Mouse (Mus musculus) forebrain, embryonic 14.5 days (tissue): Measurements from ENCODE around the gene Glis3. TPM values are rescaled to one million over a fixed set of nuclear protein-coding genes. Genes with fewer than 3 reads are reported as not detected.
A peak's percentile ranks its signal among the peaks of the same experiment; 100 is the strongest.

Source experiments
- ATAC-seq: fragments of 200-750 bp; cut with Nextera tagmentation; 2 replicates; pipeline ENCODE4 v1.8.0; 2017; ENCODE audit warnings: mild to moderate bottlenecking, moderate library complexity
- DNase-seq: peaks from one replicate; pipeline ENCODE4 v3.0.0-alpha.2; 2015; ENCODE audit warnings: low spot score
- H3K27ac ChIP-seq: fragments of 300-500 bp; sonication (generic); 2 replicates; pipeline ENCODE4 v1.5.1; 2014; ENCODE audit warnings: low read depth, mild to moderate bottlenecking, control low read depth, low read length, moderate library complexity
- H3K27me3 ChIP-seq: fragments of 300-500 bp; sonication (generic); replicated peaks from 2 replicates; pipeline ENCODE4 v1.6.1; 2014; ENCODE audit warnings: low read length, control low read depth, mixed read lengths; ENCODE audit not compliant: control insufficient read depth, insufficient read depth
- H3K36me3 ChIP-seq: fragments of 300-500 bp; sonication (generic); 2 replicates; pipeline ENCODE4 v1.6.1; 2014; ENCODE audit warnings: low read length, control low read depth; ENCODE audit not compliant: control insufficient read depth, insufficient read depth
- H3K4me1 ChIP-seq: fragments of 300-500 bp; sonication (generic); 2 replicates; pipeline ENCODE4 v1.6.1; 2014; ENCODE audit warnings: antibody characterized with exemption, low read length, control low read depth; ENCODE audit not compliant: control insufficient read depth, insufficient read depth
- H3K4me2 ChIP-seq: fragments of 300-500 bp; sonication (generic); 2 replicates; pipeline ENCODE4 v1.6.1; 2014; ENCODE audit warnings: mild to moderate bottlenecking, control low read depth, low read length
- H3K4me3 ChIP-seq: fragments of 300-500 bp; sonication (generic); 2 replicates; pipeline ENCODE4 v1.5.1; 2014; ENCODE audit warnings: low read depth, low read length, control low read depth
- H3K9ac ChIP-seq: fragments of 300-500 bp; sonication (generic); 2 replicates; pipeline ENCODE4 v1.6.1; 2014; ENCODE audit warnings: mild to moderate bottlenecking, low read length, control low read depth, moderate library complexity
- H3K9me3 ChIP-seq: fragments of 300-500 bp; sonication (generic); replicated peaks from 2 replicates; pipeline ENCODE4 v1.6.1; 2016; ENCODE audit warnings: low read length, control low read depth, mixed read lengths; ENCODE audit not compliant: control insufficient read depth
- WGBS: fragments of 180-500 bp; shearing (Covaris S2); extraction: QIAGEN DNeasy Blood & Tissue Kit; methylation state at CpG from one replicate; pipeline ENCODE4 v1.1.7; 2014; 5-methylcytosine and 5-hydroxymethylcytosine counted together
- polyA plus RNA-seq: library from polyadenylated mRNA; unstranded; fragments of >200 nt; fragmentation: Nextera tagmentation; extraction: Ambion mirVana; gene quantifications from 2 replicates; pipeline ENCODE4 v1.2.1, GENCODE M21; 2014

Gene Glis3
- polyA plus RNA-seq, 1 experiment from 2014 or later, result 0.46 TPM

DNA sequence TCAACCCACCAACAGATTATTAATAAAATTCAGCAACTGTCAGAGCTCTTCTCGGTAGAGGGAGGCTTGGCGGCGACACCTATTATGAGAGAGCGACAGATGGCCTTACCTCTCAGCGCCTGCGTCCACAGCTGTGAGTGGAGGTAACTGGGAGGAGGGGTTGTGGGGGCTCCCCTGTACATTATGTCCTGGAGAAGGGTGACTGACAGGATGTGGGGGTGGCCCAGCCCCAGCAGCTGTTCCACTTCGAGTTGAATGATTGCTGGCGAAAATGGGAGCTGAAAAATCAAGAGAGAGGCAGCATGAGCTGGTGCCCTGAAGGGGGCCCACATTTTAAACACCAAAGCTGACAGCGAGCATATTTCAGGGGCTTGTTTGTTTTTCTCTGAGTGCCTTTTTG lies 381.2 kb downstream of the Glis3 start:
- Histone ChIP-seq H3K4me1 (peaks cover 9% of the 10 kb centered on the region; the same call in 1 of the 2 replicates), H3K27ac (peak overlapping the region; percentile 40), H3K4me3 (no peak overlapping the region), H3K36me3 (no peaks in the 10 kb centered on the region), H3K4me2 (no peak overlapping the region), H3K9ac (no peak overlapping the region), H3K9me3 (no peaks in the 10 kb centered on the region), H3K27me3 (no peaks in the 10 kb centered on the region)
- DNase-seq (peak; percentile 61), ATAC-seq (peak; percentile 89)
- WGBS, result 57% methylated on average over 9 of the region's 9 CpGs

GRCm38 (mm10) chr19:28291596-28291995 lies 388.3 kb downstream of the Glis3 start:
- Histone ChIP-seq H3K4me2 (no peak overlapping the region), H3K9ac (no peak overlapping the region), H3K27ac (no peak overlapping the region), H3K9me3 (no peaks in the 10 kb centered on the region), H3K36me3 (no peaks in the 10 kb centered on the region), H3K4me3 (no peak overlapping the region), H3K4me1 (no peaks in the 10 kb centered on the region), H3K27me3 (no peaks in the 10 kb centered on the region)
- ATAC-seq, result no peak
- WGBS, result 80% methylated on average over 4 of the region's 4 CpGs
- DNase-seq, result no peak

GRCm38 (mm10) chr19:28289457-28289856 lies 390.4 kb downstream of the Glis3 start:
- no peak overlapping the region for H3K27ac ChIP-seq
- no peaks in the 10 kb centered on the region for H3K27me3 ChIP-seq
- no peak overlapping the region for H3K4me3 ChIP-seq
- H3K9ac ChIP-seq, result no peak overlapping the region
- H3K9me3 ChIP-seq, result no peaks in the 10 kb centered on the region
- ATAC-seq (no peak), DNase-seq (peak; percentile 39)
- no peak overlapping the region for H3K4me2 ChIP-seq
- no peaks in the 10 kb centered on the region for H3K36me3 ChIP-seq
- 57% methylated on average over 4 of the region's 4 CpGs for WGBS
- no peaks in the 10 kb centered on the region for H3K4me1 ChIP-seq

- DNase-seq, result no peak
- Histone ChIP-seq H3K4me2 (no peak overlapping the region), H3K4me3 (no peak overlapping the region), H3K36me3 (no peaks in the 10 kb centered on the region), H3K27me3 (no peaks in the 10 kb centered on the region), H3K4me1 (no peaks in the 10 kb centered on the region), H3K9me3 (no peaks in the 10 kb centered on the region), H3K9ac (no peak overlapping the region), H3K27ac (no peak overlapping the region)
- WGBS, result 63% methylated on average over 2 of the region's 2 CpGs
- ATAC-seq, result no peak
Observed at GRCm38 (mm10) chr19:28287431-28287830, 392.4 kb downstream of the Glis3 start.

GRCm38 (mm10) chr19:28284098-28284569 lies 395.7 kb downstream of the Glis3 start:
- WGBS, result 92% methylated on average over 7 of the region's 7 CpGs
- no peak for DNase-seq

GRCm38 (mm10) chr19:28283241-28284097 lies 396.4 kb downstream of the Glis3 start:
- H3K4me1 ChIP-seq, result no peaks in the 10 kb centered on the region
- no peaks in the 10 kb centered on the region for H3K9me3 ChIP-seq
- no peak overlapping the region for H3K9ac ChIP-seq
- 94% methylated on average over 7 of the region's 7 CpGs for WGBS
- no peak overlapping the region for H3K4me3 ChIP-seq
- H3K27me3 ChIP-seq, result no peaks in the 10 kb centered on the region
- ATAC-seq, result no peak
- H3K36me3 ChIP-seq, result no peaks in the 10 kb centered on the region
- H3K4me2 ChIP-seq, result no peak overlapping the region
- DNase-seq, result no peak
- no peak overlapping the region for H3K27ac ChIP-seq

More at GRCm38 (mm10) chr19:28284098-28284569, 395.7 kb downstream of the Glis3 start:
- H3K27ac ChIP-seq, result no peak overlapping the region
- no peaks in the 10 kb centered on the region for H3K36me3 ChIP-seq
- H3K4me1 ChIP-seq, result no peaks in the 10 kb centered on the region
- no peak for ATAC-seq
- H3K4me2 ChIP-seq, result no peak overlapping the region
- no peak overlapping the region for H3K4me3 ChIP-seq
- H3K9ac ChIP-seq, result no peak overlapping the region
- H3K9me3 ChIP-seq, result no peaks in the 10 kb centered on the region
- no peaks in the 10 kb centered on the region for H3K27me3 ChIP-seq

GRCm38 (mm10) chr19:28281405-28281804 lies 398.5 kb downstream of the Glis3 start:
- WGBS, result 63% methylated on average over 4 of the region's 4 CpGs
- no peaks in the 10 kb centered on the region for H3K9me3 ChIP-seq
- H3K4me1 ChIP-seq, result no peaks in the 10 kb centered on the region
- H3K4me3 ChIP-seq, result no peak overlapping the region
- no peak overlapping the region for H3K9ac ChIP-seq
- DNase-seq (no peak), ATAC-seq (no peak)
- H3K27ac ChIP-seq, result no peak overlapping the region
- no peaks in the 10 kb centered on the region for H3K27me3 ChIP-seq
- H3K36me3 ChIP-seq, result no peaks in the 10 kb centered on the region
- no peak overlapping the region for H3K4me2 ChIP-seq

DNA sequence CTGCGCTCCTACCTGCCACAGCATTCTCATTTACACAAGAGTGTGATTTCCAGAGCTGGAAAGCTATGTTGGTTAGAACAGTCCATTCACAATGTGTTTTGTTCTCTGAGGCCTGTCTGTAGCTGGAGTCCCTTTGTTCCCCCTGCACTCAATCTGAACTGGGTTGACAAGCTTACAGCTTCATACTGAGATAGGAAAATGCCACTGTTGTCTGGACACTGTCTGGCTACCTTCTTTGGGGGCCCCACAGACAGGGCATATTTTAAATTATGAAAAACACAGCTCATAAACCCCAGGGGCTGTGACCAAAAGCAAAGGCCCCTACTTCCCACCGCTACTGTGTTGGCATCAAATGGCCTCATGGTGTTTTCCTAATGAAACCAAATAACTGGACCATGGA lies 402.8 kb downstream of the Glis3 start:
- no peak overlapping the region for H3K27ac ChIP-seq
- H3K9ac ChIP-seq, result no peak overlapping the region
- no peaks in the 10 kb centered on the region for H3K4me1 ChIP-seq
- no peaks in the 10 kb centered on the region for H3K27me3 ChIP-seq
- 61% methylated on average over 2 of the region's 2 CpGs for WGBS
- H3K4me2 ChIP-seq, result no peak overlapping the region
- H3K4me3 ChIP-seq, result no peak overlapping the region
- H3K9me3 ChIP-seq, result no peaks in the 10 kb centered on the region
- ATAC-seq (no peak), DNase-seq (no peak)
- H3K36me3 ChIP-seq, result no peaks in the 10 kb centered on the region

DNA sequence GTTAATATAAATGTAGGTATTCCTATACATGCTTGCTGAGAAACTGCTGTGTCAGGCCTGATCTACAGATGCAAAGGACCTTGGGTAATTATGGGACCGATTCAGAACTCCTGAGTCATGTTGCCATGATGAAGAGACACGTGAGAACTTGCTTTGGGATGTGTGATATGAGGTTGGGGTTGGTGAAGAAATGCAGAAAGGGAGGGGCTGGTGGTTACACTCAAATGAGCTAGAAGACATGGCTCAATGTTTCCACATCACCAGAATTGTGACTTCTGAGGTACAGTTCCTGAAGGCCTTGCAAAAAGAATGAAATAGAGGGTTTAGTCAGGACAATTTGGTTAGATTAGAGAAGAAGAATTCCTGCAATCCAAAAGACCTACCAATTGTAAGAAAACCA lies 405.4 kb downstream of the Glis3 start:
- WGBS, result 88% methylated on average over 2 of the region's 2 CpGs

More for the DNA sequence above, 405.4 kb downstream of the Glis3 start:
- ATAC-seq (no peak), DNase-seq (no peak)
- no peak overlapping the region for H3K9ac ChIP-seq
- no peak overlapping the region for H3K4me3 ChIP-seq
- H3K4me1 ChIP-seq, result no peaks in the 10 kb centered on the region
- H3K4me2 ChIP-seq, result no peak overlapping the region
- H3K9me3 ChIP-seq, result no peaks in the 10 kb centered on the region
- no peak overlapping the region for H3K27ac ChIP-seq
- no peaks in the 10 kb centered on the region for H3K27me3 ChIP-seq
- H3K36me3 ChIP-seq, result no peaks in the 10 kb centered on the region
